Mouse (Mus musculus) gastrocnemius, postnatal 4 days (tissue): ENCODE measurements around the gene Cpne9. TPM values are rescaled to one million over a fixed set of nuclear protein-coding genes. Genes with fewer than 3 reads are reported as not detected.

Source experiments
- DNase-seq, 2 experiments: peaks; one replicate each; pipeline ENCODE4 v3.0.0; 2021 to 2022; ENCODE audit warnings: low spot score in 2 of 2, mixed read lengths in 2 of 2
- total RNA-seq, 2 experiments: library from RNA; stranded (reverse); gene quantifications; 2 replicates each; pipeline ENCODE4 v1.2.3; 2021

The Cpne9 gene
- total RNA-seq, 2 experiments from 2014 or later = 0.36 TPM; not detected in 1

- no peak for DNase-seq
These were observed 59.5 kb downstream of the Cpne9 start for GRCm38 (mm10) chr6:113341574-113341973.

- no peak for DNase-seq
These were observed 60.2 kb downstream of the Cpne9 start for GRCm38 (mm10) chr6:113342297-113342696.

GRCm38 (mm10) chr6:113343177-113344092 lies 61.3 kb downstream of the Cpne9 start, which contains the start of gene Camk1:
Gene Camk1 (minus strand): TSS chr6:113343984.
- DNase-seq = peak; percentile 76 to 84

- DNase-seq = peak in 1 of 2 experiments; percentile 53
These were observed 62.2 kb downstream of the Cpne9 start for GRCm38 (mm10) chr6:113344321-113344720.

GRCm38 (mm10) chr6:113346897-113347296 lies 64.8 kb downstream of the Cpne9 start:
- DNase-seq = no peak

GRCm38 (mm10) chr6:113350538-113350937 lies 68.4 kb downstream of the Cpne9 start:
- no peak for DNase-seq

- no peak for DNase-seq
These were observed 69.1 kb downstream of the Cpne9 start for GRCm38 (mm10) chr6:113351161-113351560.

GRCm38 (mm10) chr6:113351653-113352052 lies 69.5 kb downstream of the Cpne9 start:
- DNase-seq = no peak

- no peak for DNase-seq
These were observed 70.7 kb downstream of the Cpne9 start for GRCm38 (mm10) chr6:113352820-113353219.

- DNase-seq = no peak
These were observed 71.6 kb downstream of the Cpne9 start for GRCm38 (mm10) chr6:113353696-113354095.

Other genes starting within 250 kb of the Cpne9 start
- gene Thumpd3, start 236.1 kb upstream of the Cpne9 start, total RNA-seq = 10 to 100 TPM; 20.7 to 22.1 TPM
- 100 to 1,000 TPM; 106 to 109 TPM for gene Setd5, start 204.9 kb upstream of the Cpne9 start, total RNA-seq
- 1 to 10 TPM in 1 of 2 experiments, under 1 TPM in 1; 0.91 to 1.0 TPM for gene Lhfpl4, start 86.9 kb upstream of the Cpne9 start, total RNA-seq
- 10 to 100 TPM; 15.5 to 16.9 TPM for gene Mtmr14, start 44.5 kb upstream of the Cpne9 start, total RNA-seq
- 10 to 100 TPM; 20.9 to 25.5 TPM for gene Brpf1, start 24.8 kb downstream of the Cpne9 start, total RNA-seq
- gene Ogg1, start 44.7 kb downstream of the Cpne9 start, total RNA-seq = 10 to 100 TPM in 1 of 2 experiments, 1 to 10 TPM in 1; 7.8 to 10.1 TPM
- gene Camk1, start 61.7 kb downstream of the Cpne9 start, total RNA-seq = 10 to 100 TPM; 47.5 to 49.5 TPM
- 10 to 100 TPM; 30.0 to 32.3 TPM for gene Tada3, start 95.6 kb downstream of the Cpne9 start, total RNA-seq
- gene Arpc4, start 95.8 kb downstream of the Cpne9 start, total RNA-seq = 100 to 1,000 TPM; 130 to 134 TPM
- 1 to 10 TPM; 3.4 to 4.6 TPM for gene Ttll3, start 107.0 kb downstream of the Cpne9 start, total RNA-seq
- gene Rpusd3, start 137.0 kb downstream of the Cpne9 start, total RNA-seq = 10 to 100 TPM; 12.0 to 12.2 TPM
- 10 to 100 TPM; 12.4 to 25.1 TPM for gene Cidec, start 153.5 kb downstream of the Cpne9 start, total RNA-seq
- 10 to 100 TPM; 34.7 to 39.8 TPM for gene Jagn1, start 160.3 kb downstream of the Cpne9 start, total RNA-seq
- under 1 TPM; 0.52 to 0.88 TPM for gene Il17re, start 176.2 kb downstream of the Cpne9 start, total RNA-seq
- 10 to 100 TPM in 1 of 2 experiments, 1 to 10 TPM in 1; 9.5 to 11.0 TPM for gene Il17rc, start 189.1 kb downstream of the Cpne9 start, total RNA-seq
- gene Creld1, start 201.0 kb downstream of the Cpne9 start, total RNA-seq = 10 to 100 TPM; 38.7 to 45.2 TPM
- gene Prrt3, start 219.6 kb downstream of the Cpne9 start, total RNA-seq = under 1 TPM; 0.13 to 0.15 TPM
- 10 to 100 TPM; 50.9 to 54.5 TPM for gene Emc3, start 249.3 kb downstream of the Cpne9 start, total RNA-seq
- gene Fancd2, start 249.4 kb downstream of the Cpne9 start, total RNA-seq = 1 to 10 TPM; 4.8 to 5.3 TPM